Mouse (Mus musculus): ENCODE measurements around the gene Cib3.

Cib3 gene

DNA sequence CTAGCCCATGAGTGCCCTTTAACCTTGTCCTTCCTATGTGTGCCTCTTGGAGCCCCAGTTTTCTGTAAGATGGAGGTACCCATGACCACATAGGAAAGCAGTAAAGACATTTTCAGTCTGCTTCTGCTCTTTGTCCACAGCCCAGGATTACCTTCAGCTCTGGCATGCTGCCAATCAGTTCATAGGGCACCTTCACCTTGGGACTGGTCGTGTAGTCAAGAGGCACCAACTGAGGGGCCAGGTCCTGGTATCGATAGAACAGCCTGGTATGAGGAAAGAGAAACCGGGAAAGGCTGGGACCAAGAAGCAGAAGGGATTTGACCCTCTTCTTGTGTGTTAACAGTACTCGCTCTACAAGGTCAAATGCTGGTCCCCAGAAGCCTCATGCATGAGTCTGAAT, 2.4 kb downstream of the Cib3 start:
- no peak for DNase-seq

DNA sequence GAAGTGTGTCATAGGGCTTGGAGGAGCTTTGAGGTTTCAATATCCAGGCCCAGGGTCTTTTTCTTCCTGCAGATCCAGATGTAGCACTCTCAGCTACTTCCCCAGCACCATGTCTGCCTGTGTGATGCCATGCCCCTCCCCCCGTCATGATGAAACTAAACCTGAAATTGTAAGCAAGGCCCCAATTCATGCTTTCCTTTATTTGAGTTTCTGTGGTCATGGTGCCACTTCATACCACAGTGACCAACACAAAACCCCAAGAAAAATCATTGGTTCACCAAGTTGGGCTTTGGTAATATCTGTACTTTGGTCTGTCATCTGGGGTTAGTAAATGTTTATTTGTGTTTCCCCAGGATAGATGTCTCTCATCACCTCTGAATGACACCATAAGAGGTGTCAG, 4.1 kb downstream of the Cib3 start:
- no peak for DNase-seq

DNA sequence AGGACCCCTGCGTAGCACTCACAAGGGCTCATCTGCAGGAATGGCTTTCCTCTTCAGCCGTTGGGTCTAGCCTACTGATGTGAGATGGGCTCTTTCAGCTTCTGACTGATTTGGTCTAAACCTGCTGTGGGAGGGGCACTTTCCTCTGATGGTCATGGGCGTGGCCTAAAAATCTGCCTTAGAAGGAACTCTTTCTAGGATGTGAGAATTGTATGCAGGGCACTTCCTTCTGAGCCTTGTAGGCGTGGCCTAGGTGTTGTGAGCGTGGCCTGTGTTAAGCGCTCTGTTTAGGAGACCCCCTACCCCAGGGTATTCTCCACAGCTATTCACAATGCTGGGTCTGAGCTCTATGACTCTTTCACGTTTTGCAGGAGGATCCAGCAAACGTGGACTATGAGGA, 14.6 kb downstream of the Cib3 start:
- no peak for DNase-seq

DNA sequence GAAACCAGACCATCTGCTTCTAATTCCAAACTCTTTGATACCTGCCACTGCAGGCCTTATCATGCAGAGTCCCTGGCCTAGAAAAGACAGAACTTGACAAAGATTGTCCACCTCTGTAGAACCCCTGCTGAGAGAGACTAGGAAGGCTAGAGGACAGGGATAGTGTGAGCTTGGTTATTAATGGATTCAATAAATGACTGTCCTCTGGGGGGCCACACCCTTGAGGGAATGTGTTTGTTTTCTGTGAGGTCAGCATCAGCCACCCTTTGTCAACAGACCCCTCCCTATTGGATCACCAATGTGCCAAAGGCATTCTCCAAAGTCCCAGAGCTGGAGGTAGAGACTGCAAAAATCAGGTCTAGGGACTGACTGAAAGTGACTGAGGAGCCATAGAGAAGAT, 20.6 kb downstream of the Cib3 start:
- DNase-seq = no peak

DNA sequence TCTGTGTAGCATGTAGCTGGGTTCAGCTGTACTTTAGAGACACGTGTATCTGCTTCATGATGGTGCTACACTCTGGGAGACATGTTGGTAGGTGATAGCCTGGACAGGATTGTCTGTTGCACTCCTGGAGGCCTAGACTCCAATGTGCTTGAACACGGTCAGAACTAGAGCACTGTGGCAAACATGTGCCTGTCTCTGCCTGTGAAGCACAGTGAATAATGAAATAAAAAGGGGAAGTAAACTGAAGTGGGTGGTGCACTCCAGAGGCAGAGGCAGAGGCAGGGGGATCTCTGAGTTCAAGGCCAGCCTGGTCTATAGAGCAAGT, 22.5 kb downstream of the Cib3 start:
- DNase-seq = no peak

DNA sequence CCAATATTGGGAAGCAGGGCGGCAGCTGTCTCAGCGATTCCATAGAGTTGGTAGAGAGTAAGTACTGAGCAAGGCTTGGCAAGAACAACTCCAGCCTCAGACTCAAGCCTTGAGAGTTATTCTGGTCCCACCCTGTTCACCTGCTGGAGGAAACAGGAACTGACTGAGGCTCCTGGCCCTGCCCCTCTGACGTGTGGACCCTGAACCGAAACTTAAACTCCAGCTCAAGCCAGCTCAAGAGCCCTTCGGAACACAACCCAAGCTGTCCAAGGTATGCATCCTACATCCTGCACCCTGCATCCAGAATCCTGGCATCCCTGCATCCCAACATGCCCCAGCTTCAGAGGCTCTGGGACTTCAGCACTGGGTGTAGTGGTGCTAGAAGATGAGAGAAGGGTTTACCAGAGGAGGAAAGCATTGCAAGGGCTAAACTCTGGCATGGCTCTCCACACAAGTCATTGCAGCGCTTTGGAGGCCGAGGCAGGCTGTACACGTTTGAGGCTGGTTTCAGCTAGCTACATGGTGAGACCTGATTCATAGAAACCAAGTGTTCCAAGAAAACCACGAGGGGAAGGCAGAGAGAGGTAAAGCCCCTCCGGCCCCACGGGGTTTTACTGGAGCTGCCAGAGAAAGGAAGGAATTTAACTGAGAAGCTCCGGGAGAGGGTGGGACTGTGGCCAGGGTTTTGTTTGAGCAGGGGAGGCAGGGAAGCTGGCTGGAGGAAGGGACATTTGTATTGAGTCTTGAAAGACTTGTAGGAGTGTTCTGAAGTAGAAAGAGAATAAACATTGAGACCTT, 23.0 kb downstream of the Cib3 start, which contains the start of gene Hsh2d:
Hsh2d (plus strand) TSS at position 222 of the 798 bp plus-strand sequence.
- DNase-seq = no peak

DNA sequence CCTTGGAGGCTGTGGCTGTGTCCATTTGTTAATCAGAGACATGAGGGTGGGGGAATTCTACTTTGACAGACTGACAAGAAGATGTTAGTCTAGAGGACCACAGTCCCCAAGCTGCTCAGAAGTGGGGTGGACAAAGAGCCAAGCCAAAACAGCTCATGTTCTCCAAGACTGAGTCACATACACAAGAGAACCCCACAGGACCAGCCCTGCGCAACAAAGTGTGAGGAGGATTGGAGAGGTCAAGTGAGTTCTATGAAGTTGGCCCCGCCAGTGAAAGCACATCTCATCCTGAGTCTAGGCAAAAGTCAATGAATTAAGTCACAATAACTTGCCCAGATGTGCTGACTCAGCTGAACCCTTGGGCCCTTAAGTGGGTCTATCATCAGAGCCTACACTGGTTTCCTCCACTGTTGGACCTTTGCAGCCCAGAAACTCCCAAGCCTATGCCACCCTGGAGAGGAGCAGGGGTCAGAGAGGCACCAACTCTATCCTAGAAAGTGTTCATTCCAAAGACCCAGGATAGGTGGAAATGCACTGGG, 24.8 kb downstream of the Cib3 start:
- DNase-seq = no peak

DNA sequence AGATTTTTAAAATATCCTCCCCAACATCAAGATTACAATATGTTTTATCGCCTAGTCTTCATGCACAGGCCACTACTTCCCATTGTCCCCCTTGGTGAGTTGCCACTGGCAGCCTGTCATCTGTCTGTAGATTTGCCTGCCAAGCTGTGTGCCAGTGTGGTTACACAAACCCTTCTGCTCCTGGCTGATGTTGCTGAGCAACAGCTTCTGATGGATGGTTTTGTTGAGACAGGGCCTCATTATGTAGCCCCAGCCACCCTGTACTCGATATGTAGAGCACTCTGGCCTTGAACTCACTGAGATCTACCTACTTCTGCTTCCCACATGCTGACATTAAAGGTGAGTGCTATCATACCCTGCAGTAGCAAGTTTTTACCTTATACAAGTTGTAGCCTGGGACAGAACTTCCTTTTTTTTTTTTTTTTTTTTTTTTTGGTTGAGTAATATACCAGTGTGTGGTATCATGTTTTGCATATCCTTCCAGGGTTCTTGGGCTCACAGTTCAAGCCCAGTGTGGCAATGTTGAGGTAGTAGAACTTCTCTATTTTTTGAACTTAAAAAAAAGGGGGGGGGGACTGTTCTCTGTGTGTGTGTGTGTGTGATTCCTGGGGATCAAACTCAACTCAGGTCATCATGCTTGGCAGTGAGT, 29.0 kb downstream of the Cib3 start:
- no peak for DNase-seq

DNA sequence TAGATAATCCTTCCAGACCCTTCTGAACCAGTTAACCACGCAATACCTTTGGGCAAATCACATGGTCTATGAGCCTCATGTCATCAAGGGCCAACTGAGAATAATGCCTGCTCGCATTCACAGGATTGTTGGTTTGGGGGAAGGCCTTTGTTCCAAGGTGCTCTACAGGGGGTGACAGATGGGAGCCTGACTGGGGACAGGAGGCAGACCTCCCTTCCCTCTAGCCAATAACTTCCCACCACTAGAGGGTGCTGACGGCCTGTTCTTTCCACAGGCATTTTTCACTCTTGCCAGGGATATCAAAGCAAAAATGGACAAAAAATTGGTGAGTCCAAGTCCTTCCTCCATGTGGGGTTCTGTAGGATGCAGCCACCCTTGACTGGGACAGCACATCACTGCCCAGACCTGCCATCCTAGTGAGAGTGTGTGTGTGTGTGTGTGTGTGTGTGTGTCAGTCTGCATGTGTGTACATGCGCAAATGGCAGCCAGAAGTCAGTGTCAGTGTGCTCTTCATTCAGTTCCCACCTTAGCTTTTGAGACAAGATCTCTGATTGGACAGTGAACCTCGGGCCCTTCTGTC, 35.2 kb downstream of the Cib3 start:
- DNase-seq = peak; percentile 74 to 79

DNA sequence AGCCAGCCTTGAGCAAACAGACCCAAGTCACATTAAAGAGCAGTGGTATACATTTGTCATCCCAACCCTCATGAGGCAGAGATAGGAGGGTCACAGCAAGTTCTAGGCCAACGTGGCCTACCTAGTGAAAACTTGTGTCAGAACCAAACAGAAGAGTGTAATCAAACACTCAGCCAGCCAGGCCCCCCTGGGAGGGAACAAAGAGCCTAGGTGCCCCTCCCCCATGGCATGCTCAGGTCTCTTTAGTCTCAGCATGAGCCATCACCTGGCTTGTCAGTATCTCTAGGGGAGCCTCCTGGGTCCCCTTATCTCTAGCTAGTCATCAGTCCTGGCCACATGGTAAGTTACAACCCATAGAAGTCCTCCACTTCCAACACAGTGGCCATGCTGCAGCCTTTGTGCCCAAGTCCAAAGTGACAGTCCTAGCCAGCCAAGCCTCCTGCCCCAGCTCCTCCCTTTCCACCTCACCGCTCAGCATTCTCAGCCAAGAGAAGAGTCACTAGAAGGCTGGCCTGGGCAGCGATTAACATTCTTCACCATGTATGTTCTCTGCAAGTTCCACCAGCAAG, 42.9 kb downstream of the Cib3 start:
- DNase-seq = no peak

DNA sequence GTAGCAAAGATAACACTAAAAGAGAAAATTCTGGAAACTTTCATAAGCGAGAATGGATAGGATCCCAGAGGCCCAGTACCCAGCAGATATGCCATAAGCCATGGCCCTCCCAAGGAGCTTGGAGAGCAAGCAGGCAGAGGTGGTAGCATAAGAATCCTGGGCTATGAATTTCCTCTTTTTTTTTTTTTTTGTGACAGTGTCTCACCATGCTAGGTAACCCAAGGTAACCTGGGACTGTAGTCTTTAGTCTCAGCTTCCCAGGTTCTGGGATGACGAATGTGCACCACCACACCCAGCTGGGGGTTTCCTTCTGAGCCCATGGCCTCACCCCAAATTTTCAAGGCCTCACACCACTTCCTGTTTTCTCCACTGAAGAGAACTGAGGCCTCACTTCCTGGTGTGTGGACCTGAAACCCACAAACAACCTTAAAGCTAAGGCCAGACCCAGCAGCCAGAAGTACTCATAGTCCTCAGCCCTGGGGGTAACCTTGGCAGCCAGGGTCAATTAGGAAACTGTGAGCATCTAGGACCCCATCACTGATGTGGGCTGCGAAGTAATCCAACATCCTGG, 43.5 kb downstream of the Cib3 start:
- no peak for DNase-seq

DNA sequence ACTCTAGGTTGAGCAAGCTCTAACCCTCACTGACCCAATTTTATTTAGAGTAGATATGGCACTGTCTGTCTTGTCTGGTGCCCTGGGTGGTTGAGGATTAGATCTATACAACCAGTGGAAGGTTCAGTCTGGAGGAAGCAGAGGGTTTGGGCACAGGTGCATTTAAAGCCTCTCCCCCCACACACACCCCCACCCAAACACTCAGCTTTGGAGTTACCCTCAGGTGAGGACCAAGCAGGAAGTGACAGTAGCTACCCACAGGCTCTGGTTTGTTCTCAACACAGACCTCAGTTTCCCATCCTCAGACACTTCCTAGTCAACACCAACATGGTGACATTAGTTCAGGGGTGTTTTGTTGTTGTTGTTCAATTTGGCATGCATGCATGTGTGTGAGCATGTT, 49.8 kb downstream of the Cib3 start:
- no peak for DNase-seq

DNA sequence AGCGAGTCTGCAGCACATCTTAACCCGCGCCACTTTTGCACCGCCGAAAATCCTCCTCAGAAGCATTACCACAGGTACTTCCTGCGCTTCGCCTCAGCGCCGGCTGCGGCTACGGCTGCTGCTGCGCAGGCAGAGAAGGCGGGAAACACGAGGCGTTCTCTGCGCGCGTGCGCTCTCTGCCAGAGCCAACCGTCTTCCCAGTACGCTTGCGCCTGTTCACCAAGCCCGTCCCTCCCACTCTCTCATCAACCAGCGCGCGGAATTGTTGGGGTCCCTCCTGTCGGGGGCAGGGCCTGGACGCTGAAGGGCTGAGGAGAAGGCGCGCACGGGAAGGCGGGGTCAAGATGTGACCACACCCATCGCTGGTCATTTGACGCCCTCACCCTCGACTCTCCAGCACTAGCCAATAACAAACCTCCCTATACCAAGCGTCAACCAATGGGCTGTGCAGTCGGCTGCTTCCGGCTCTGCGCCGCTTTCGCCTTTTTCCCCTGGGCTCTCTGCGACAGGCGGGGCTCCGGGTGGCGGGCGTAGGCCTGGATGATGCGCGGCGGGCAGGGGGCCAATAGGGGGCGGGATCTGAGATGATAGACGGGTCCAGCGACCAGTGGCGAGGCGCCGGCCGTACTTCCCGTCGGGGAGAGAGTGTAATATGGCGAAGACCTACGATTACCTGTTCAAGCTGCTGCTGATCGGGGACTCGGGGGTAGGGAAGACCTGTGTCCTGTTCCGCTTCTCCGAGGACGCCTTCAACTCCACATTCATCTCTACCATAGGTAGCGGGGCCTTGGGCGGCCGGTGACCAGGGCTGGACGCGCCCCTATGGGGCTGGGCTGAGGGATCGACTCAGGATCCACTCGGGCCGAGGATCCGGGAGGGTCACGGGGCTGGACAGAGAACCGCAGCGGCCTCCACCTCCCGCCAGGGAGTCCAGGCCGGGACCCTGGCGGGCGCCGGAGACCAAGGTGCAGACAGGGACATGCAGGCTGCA, 51.6 kb downstream of the Cib3 start, which contains the start of gene Rab8a:
Rab8a (plus strand) TSS at position 494 of the 991 bp plus-strand sequence.
- DNase-seq = peak; percentile 100

DNA sequence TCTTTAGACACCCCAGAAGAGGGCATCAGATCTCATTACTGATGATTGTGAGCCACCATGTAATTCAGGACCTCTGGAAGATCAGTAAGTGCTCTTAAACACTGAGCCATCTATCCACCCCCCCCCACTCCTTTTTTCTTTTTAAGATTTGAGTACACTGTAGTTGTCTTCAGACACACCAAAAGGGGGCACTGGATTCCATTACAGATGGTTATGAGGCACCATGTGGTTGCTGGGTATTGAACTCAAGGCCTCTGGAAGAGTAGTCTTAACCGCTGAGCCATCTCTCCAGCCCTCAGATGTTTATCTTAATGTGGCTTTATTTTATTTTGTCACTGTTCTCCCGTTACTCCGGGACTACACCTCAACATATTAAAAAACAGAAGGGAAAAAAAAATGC, 52.6 kb downstream of the Cib3 start:
- DNase-seq = no peak

DNA sequence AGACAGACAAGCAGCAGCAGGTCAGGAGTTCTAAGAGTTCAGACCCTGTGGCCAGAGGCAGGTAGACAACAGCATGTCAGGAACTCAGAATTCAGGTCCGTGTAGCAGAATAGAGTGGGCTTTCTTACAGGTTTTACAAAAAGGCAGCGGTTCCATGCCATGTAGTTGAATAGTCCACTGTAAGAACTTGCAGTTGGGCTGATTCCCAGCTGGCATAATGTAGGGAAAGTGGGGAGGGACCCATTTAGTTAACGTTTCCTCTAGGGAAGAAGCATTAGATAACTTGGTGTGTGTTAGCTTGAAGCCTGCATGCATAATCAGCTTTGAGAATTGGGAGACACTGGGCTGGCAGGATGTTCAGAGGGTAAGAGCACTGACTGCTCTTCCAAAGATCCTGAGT, 53.9 kb downstream of the Cib3 start:
- DNase-seq = no peak

DNA sequence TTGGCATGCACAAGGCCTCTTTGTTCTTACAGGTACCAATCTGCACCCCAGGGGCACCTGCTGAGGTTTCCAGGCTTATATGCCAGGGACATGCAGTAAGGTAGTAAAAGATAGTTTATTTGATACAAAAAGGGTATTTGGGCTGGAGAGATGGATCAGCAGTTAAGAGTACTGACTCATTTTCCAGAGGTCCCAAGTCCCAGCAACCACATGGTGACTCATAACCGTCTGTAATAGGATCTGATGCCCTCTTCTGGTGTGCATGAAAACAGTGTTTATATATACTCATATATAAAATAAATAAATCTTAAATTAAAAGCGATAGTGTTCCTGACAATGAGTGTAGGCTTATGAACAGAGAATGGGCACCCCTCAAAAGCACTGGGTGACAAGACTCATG, 54.5 kb downstream of the Cib3 start:
- no peak for DNase-seq
